Mouse (Mus musculus): Measurements from ENCODE around the gene Slc4a3. TPM values are rescaled to one million over a fixed set of nuclear protein-coding genes. Genes with fewer than 3 reads are reported as not detected.

Slc4a3 gene
- polyA plus RNA-seq, 1 experiment from 2014 or later, result 36.0 TPM

DNA sequence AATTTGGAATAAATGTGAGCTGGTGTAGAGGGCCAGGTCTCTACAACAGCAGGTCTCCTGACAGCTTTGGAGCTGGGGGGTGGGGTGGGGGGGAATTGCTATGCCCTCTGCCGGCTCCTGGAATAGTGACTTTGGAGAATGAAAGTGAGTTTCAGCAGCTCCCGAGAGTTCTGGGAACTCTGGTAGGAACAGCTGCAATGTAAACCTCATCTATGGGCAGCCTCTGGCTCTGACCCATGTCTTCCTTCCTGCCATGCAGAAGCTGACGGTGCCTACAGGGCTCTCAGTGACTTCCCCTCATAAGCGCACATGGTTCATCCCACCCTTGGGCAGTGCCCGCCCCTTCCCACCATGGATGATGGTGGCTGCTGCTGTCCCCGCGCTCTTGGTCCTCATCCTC lies 9.6 kb downstream of the Slc4a3 start:
- 89% methylated on average over 7 of the region's 7 CpGs for WGBS
- ATAC-seq (ENCODE audit: low FRiP score, low read depth), result no peak
- Histone ChIP-seq H3K4me2 (replicated peaks) (no peak overlapping the region), H3K4me3 (no peak overlapping the region), H3K4me1 (peaks cover 12% of the 10 kb centered on the region), H3K9ac (replicated peaks) (no peak overlapping the region), H3K36me3 (peaks cover 60% of the 10 kb centered on the region), H3K9me3 (no peaks in the 10 kb centered on the region), H3K27me3 (no peaks in the 10 kb centered on the region), H3K27ac (replicated peaks) (no peak overlapping the region)

GRCm38 (mm10) chr1:75556143-75556781 lies 10.2 kb downstream of the Slc4a3 start:
- Histone ChIP-seq H3K4me2 (replicated peaks) (no peak overlapping the region), H3K36me3 (peaks cover 54% of the 10 kb centered on the region), H3K27ac (replicated peaks) (no peak overlapping the region), H3K4me1 (peaks cover 12% of the 10 kb centered on the region), H3K9ac (replicated peaks) (no peak overlapping the region), H3K9me3 (no peaks in the 10 kb centered on the region), H3K27me3 (no peaks in the 10 kb centered on the region), H3K4me3 (no peak overlapping the region)
- ATAC-seq (ENCODE audit: low FRiP score, low read depth), result no peak
- WGBS, result 90% methylated on average over 9 of the region's 9 CpGs

DNA sequence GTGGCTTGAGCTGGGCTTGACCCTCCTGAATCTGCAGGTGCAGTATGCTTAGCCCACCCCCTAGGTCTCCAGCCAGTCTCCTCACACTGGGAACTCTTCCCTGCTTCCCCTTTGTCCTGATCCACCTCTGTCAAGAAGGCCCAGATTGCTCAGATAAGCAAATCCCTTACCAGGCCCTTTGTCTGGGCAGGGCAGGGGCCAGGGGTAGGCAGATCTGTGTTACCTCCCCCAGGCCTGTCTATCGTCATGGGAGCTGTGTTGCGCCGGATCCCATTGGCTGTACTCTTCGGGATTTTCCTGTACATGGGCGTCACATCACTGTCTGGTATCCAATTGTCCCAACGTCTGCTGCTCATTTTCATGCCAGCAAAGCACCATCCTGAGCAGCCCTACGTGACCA lies 11.0 kb downstream of the Slc4a3 start:
- peaks cover 12% of the 10 kb centered on the region for H3K4me1 ChIP-seq
- H3K9ac ChIP-seq (replicated peaks), result no peak overlapping the region
- 86% methylated on average over 7 of the region's 7 CpGs for WGBS
- ATAC-seq (ENCODE audit: low FRiP score, low read depth), result no peak
- H3K4me3 ChIP-seq, result no peak overlapping the region
- H3K4me2 ChIP-seq (replicated peaks), result no peak overlapping the region
- no peaks in the 10 kb centered on the region for H3K27me3 ChIP-seq
- H3K36me3 ChIP-seq, result peaks cover 46% of the 10 kb centered on the region
- no peak overlapping the region for H3K27ac ChIP-seq (replicated peaks)
- no peaks in the 10 kb centered on the region for H3K9me3 ChIP-seq

- no peak overlapping the region for H3K27ac ChIP-seq (replicated peaks)
- no peak overlapping the region for H3K9ac ChIP-seq (replicated peaks)
- no peaks in the 10 kb centered on the region for H3K27me3 ChIP-seq
- WGBS, result 90% methylated on average over 18 of the region's 18 CpGs
- 0 out of 2 replicates have a peak, but pooled peaks cover 4% of the 10 kb centered on the region for H3K9me3 ChIP-seq
- H3K36me3 ChIP-seq, result peaks cover 32% of the 10 kb centered on the region
- no peak overlapping the region for H3K4me2 ChIP-seq (replicated peaks)
- H3K4me3 ChIP-seq, result no peak overlapping the region
- ATAC-seq (ENCODE audit: low FRiP score, low read depth), result no peak; the same call in 1 of the 2 replicates
- peaks cover 12% of the 10 kb centered on the region for H3K4me1 ChIP-seq
These were observed 12.5 kb downstream of the Slc4a3 start for GRCm38 (mm10) chr1:75558388-75559178.

GRCm38 (mm10) chr1:75559212-75559925 lies 13.3 kb downstream of the Slc4a3 start:
- H3K4me2 ChIP-seq (replicated peaks), result peak overlapping the region; percentile 44
- peaks cover 24% of the 10 kb centered on the region for H3K36me3 ChIP-seq
- 0 out of 2 replicates have a peak, but pooled peaks cover 4% of the 10 kb centered on the region for H3K9me3 ChIP-seq
- no peak overlapping the region; the same call in 1 of the 2 replicates for H3K9ac ChIP-seq (replicated peaks)
- ATAC-seq (ENCODE audit: low FRiP score, low read depth), result peak; percentile 94
- no peak overlapping the region; the same call in 1 of the 2 replicates for H3K4me3 ChIP-seq
- peaks cover 12% of the 10 kb centered on the region for H3K4me1 ChIP-seq
- 0 out of 2 replicates have a peak overlapping the region, but pooled peaks have one; percentile 46 for H3K27ac ChIP-seq (replicated peaks)
- 9% methylated on average over 17 of the region's 17 CpGs for WGBS
- no peaks in the 10 kb centered on the region for H3K27me3 ChIP-seq

DNA sequence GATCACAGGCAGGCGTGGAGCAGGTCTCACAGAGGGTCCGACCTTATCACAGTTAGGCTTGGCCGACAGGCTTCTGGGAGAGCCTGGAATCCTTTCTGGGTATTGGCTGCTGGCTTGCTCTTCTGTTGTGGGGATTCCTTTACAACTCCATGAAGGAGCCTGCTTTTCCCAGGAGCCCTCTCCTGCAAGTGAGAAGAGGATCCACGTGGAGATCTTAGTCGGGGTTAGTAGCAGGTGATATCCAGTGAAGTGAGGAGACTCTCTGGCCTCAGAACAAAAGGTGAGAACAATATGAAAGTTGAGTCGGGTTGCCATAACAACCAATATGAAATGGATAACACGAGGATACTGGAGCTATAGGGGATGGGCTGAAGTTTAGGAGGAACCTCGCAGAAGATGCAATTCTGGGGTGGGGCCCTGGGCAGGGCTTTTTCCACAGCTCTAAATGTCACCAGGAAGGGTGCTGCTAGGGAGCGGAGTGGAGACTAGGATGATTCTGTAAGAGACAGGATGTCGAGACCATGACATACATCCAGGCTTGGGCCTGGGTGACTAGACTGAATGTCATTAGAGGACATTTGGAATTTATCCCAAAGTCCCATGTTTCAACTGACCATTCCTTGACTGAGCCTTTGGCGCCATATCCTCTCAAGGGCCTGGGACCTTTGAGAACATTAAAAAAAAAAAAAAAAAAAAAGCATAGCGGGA lies 14.3 kb downstream of the Slc4a3 start:
- Histone ChIP-seq H3K9me3 (0 out of 2 replicates have a peak, but pooled peaks cover 4% of the 10 kb centered on the region), H3K27me3 (no peaks in the 10 kb centered on the region), H3K4me1 (peaks cover 12% of the 10 kb centered on the region), H3K36me3 (peaks cover 15% of the 10 kb centered on the region), H3K9ac (replicated peaks) (no peak overlapping the region), H3K27ac (replicated peaks) (0 out of 2 replicates have a peak overlapping the region, but pooled peaks have one; percentile 46), H3K4me3 (no peak overlapping the region), H3K4me2 (replicated peaks) (no peak overlapping the region)
- WGBS, result 85% methylated on average over 12 of the region's 12 CpGs
- no peak for ATAC-seq (ENCODE audit: low FRiP score, low read depth)

- no peak overlapping the region for H3K4me2 ChIP-seq (replicated peaks)
- 0 out of 2 replicates have a peak, but pooled peaks cover 4% of the 10 kb centered on the region for H3K9me3 ChIP-seq
- peaks cover 13% of the 10 kb centered on the region for H3K36me3 ChIP-seq
- no peak overlapping the region for H3K27ac ChIP-seq (replicated peaks)
- no peak overlapping the region for H3K9ac ChIP-seq (replicated peaks)
- H3K4me3 ChIP-seq, result no peak overlapping the region
- H3K4me1 ChIP-seq, result peaks cover 12% of the 10 kb centered on the region
- 49% methylated on average over 4 of the region's 4 CpGs for WGBS
- no peaks in the 10 kb centered on the region for H3K27me3 ChIP-seq
- no peak for ATAC-seq (ENCODE audit: low FRiP score, low read depth)
These were observed 15.3 kb downstream of the Slc4a3 start for GRCm38 (mm10) chr1:75561221-75561897.

- Histone ChIP-seq H3K4me1 (peaks cover 12% of the 10 kb centered on the region), H3K27ac (replicated peaks) (no peak overlapping the region), H3K9ac (replicated peaks) (no peak overlapping the region), H3K36me3 (peaks cover 9% of the 10 kb centered on the region), H3K4me3 (no peak overlapping the region), H3K27me3 (no peaks in the 10 kb centered on the region), H3K9me3 (0 out of 2 replicates have a peak, but pooled peaks cover 4% of the 10 kb centered on the region), H3K4me2 (replicated peaks) (no peak overlapping the region)
- ATAC-seq (ENCODE audit: low FRiP score, low read depth), result no peak
- 73% methylated on average over 1 of the region's 1 CpGs for WGBS
These were observed 15.8 kb downstream of the Slc4a3 start for GRCm38 (mm10) chr1:75561898-75562238.

- H3K4me3 ChIP-seq, result no peak overlapping the region
- H3K36me3 ChIP-seq, result no peaks in the 10 kb centered on the region
- peaks cover 5% of the 10 kb centered on the region for H3K27me3 ChIP-seq
- WGBS, result 96% methylated on average over 2 of the region's 2 CpGs
- no peak for ATAC-seq (ENCODE audit: low FRiP score, low read depth)
- H3K4me2 ChIP-seq (replicated peaks), result no peak overlapping the region
- H3K4me1 ChIP-seq, result peaks cover 9% of the 10 kb centered on the region; the same call in 1 of the 2 replicates
- no peak overlapping the region for H3K9ac ChIP-seq (replicated peaks)
- H3K9me3 ChIP-seq, result 0 out of 2 replicates have a peak, but pooled peaks cover 4% of the 10 kb centered on the region
- H3K27ac ChIP-seq (replicated peaks), result no peak overlapping the region
These were observed 18.0 kb downstream of the Slc4a3 start for GRCm38 (mm10) chr1:75564102-75564501.

- H3K36me3 ChIP-seq, result no peaks in the 10 kb centered on the region
- H3K4me1 ChIP-seq, result peaks cover 2% of the 10 kb centered on the region; the same call in 1 of the 2 replicates
- 69% methylated on average over 5 of the region's 5 CpGs for WGBS
- H3K9me3 ChIP-seq, result 0 out of 2 replicates have a peak, but pooled peaks cover 4% of the 10 kb centered on the region
- H3K4me2 ChIP-seq (replicated peaks), result no peak overlapping the region
- H3K27me3 ChIP-seq, result peaks cover 5% of the 10 kb centered on the region
- H3K9ac ChIP-seq (replicated peaks), result no peak overlapping the region
- H3K4me3 ChIP-seq, result no peak overlapping the region
- H3K27ac ChIP-seq (replicated peaks), result no peak overlapping the region
- ATAC-seq (ENCODE audit: low FRiP score, low read depth), result no peak
These were observed 18.9 kb downstream of the Slc4a3 start for GRCm38 (mm10) chr1:75564916-75565315.

- Histone ChIP-seq H3K9ac (replicated peaks) (no peak overlapping the region), H3K4me1 (no peaks in the 10 kb centered on the region), H3K9me3 (0 out of 2 replicates have a peak, but pooled peaks cover 4% of the 10 kb centered on the region), H3K36me3 (no peaks in the 10 kb centered on the region), H3K27ac (replicated peaks) (no peak overlapping the region), H3K4me3 (no peak overlapping the region), H3K27me3 (peaks cover 8% of the 10 kb centered on the region), H3K4me2 (replicated peaks) (no peak overlapping the region)
- ATAC-seq (ENCODE audit: low FRiP score, low read depth), result no peak
- WGBS, result 73% methylated on average over 9 of the region's 9 CpGs
These were observed 19.6 kb downstream of the Slc4a3 start for GRCm38 (mm10) chr1:75565616-75566015.

Data from midbrain, embryonic 12.5 days (tissue).